Mouse (Mus musculus): ENCODE measurements at regions not wholly inside any gene's neighbourhood (a gene's known extent, or its start where the extent isn't known, plus 50 kb on each side); places are given as distances from the start of the nearest gene placed in this dataset.

- Histone ChIP-seq H3K9me3 (no peaks in the 10 kb centered on the region), H3K4me1 (no peaks in the 10 kb centered on the region), H3K4me2 (replicated peaks) (no peak overlapping the region), H3K9ac (replicated peaks) (no peak overlapping the region), H3K36me3 (no peaks in the 10 kb centered on the region), H3K27ac (replicated peaks) (no peak overlapping the region), H3K4me3 (no peak overlapping the region), H3K27me3 (no peaks in the 10 kb centered on the region)
- ATAC-seq (ENCODE audit: low FRiP score, low read depth): no peak
- WGBS: 88% methylated on average over 3 of the region's 3 CpGs
Measured at GRCm38 (mm10) chr5:91274411-91274810, 128.4 kb downstream of the Btc start.

- no peak overlapping the region for H3K27ac ChIP-seq (replicated peaks)
- H3K36me3 ChIP-seq: no peaks in the 10 kb centered on the region
- no peak overlapping the region for H3K9ac ChIP-seq (replicated peaks)
- no peaks in the 10 kb centered on the region for H3K9me3 ChIP-seq
- H3K4me1 ChIP-seq: no peaks in the 10 kb centered on the region
- H3K4me3 ChIP-seq: no peak overlapping the region
- ATAC-seq (ENCODE audit: low FRiP score, low read depth): no peak
- H3K27me3 ChIP-seq: no peaks in the 10 kb centered on the region
- H3K4me2 ChIP-seq (replicated peaks): no peak overlapping the region
- WGBS: 85% methylated on average over 3 of the region's 3 CpGs
Measured at GRCm38 (mm10) chr5:91278466-91278865, 124.3 kb downstream of the Btc start.

GRCm38 (mm10) chr5:91279464-91279863 lies 123.3 kb downstream of the Btc start:
- Histone ChIP-seq H3K27me3 (no peaks in the 10 kb centered on the region), H3K27ac (replicated peaks) (no peak overlapping the region), H3K9ac (replicated peaks) (no peak overlapping the region), H3K36me3 (no peaks in the 10 kb centered on the region), H3K4me2 (replicated peaks) (no peak overlapping the region), H3K4me1 (no peaks in the 10 kb centered on the region), H3K9me3 (no peaks in the 10 kb centered on the region), H3K4me3 (no peak overlapping the region)
- no peak for ATAC-seq (ENCODE audit: low FRiP score, low read depth)
- 80% methylated on average over 2 of the region's 2 CpGs for whole genome bisulfite sequencing

GRCm38 (mm10) chr5:91282969-91283368 lies 119.8 kb downstream of the Btc start:
- Histone ChIP-seq H3K9me3 (no peaks in the 10 kb centered on the region), H3K27me3 (no peaks in the 10 kb centered on the region), H3K4me2 (replicated peaks) (no peak overlapping the region), H3K9ac (replicated peaks) (no peak overlapping the region), H3K36me3 (no peaks in the 10 kb centered on the region), H3K4me3 (no peak overlapping the region), H3K4me1 (no peaks in the 10 kb centered on the region), H3K27ac (replicated peaks) (no peak overlapping the region)
- no peak for ATAC-seq (ENCODE audit: low FRiP score, low read depth)
- WGBS: 86% methylated on average over 7 of the region's 7 CpGs

- no peak for ATAC-seq (ENCODE audit: low FRiP score, low read depth)
- H3K27ac ChIP-seq (replicated peaks): no peak overlapping the region
- 78% methylated on average over 4 of the region's 4 CpGs for WGBS
- no peaks in the 10 kb centered on the region for H3K9me3 ChIP-seq
- H3K4me2 ChIP-seq (replicated peaks): no peak overlapping the region
- H3K36me3 ChIP-seq: no peaks in the 10 kb centered on the region
- H3K27me3 ChIP-seq: no peaks in the 10 kb centered on the region
- H3K4me3 ChIP-seq: no peak overlapping the region
- H3K9ac ChIP-seq (replicated peaks): no peak overlapping the region
- H3K4me1 ChIP-seq: no peaks in the 10 kb centered on the region
Measured at GRCm38 (mm10) chr5:91293073-91293472, 109.7 kb downstream of the Btc start.

GRCm38 (mm10) chr5:91294957-91295356 lies 107.8 kb downstream of the Btc start:
- Histone ChIP-seq H3K9ac (replicated peaks) (no peak overlapping the region), H3K36me3 (no peaks in the 10 kb centered on the region), H3K4me2 (replicated peaks) (no peak overlapping the region), H3K27ac (replicated peaks) (no peak overlapping the region), H3K4me3 (no peak overlapping the region), H3K4me1 (no peaks in the 10 kb centered on the region), H3K9me3 (no peaks in the 10 kb centered on the region), H3K27me3 (no peaks in the 10 kb centered on the region)
- ATAC-seq (ENCODE audit: low FRiP score, low read depth): no peak
- 96% methylated on average over 3 of the region's 3 CpGs for WGBS

- no peak for ATAC-seq (ENCODE audit: low FRiP score, low read depth)
- no peak overlapping the region for H3K4me2 ChIP-seq (replicated peaks)
- H3K9me3 ChIP-seq: no peaks in the 10 kb centered on the region
Measured at GRCm38 (mm10) chr5:91297068-91297467, 105.7 kb downstream of the Btc start.

GRCm38 (mm10) chr5:91302114-91302513 lies 100.7 kb downstream of the Btc start:
- Histone ChIP-seq H3K4me1 (no peaks in the 10 kb centered on the region), H3K4me3 (no peak overlapping the region), H3K27ac (replicated peaks) (no peak overlapping the region), H3K27me3 (no peaks in the 10 kb centered on the region), H3K36me3 (no peaks in the 10 kb centered on the region), H3K9me3 (no peaks in the 10 kb centered on the region), H3K9ac (replicated peaks) (no peak overlapping the region), H3K4me2 (replicated peaks) (no peak overlapping the region)
- ATAC-seq (ENCODE audit: low FRiP score, low read depth): no peak
- 93% methylated on average over 17 of the region's 17 CpGs for WGBS

More at GRCm38 (mm10) chr5:91297068-91297467, 105.7 kb downstream of the Btc start:
- H3K4me1 ChIP-seq: no peaks in the 10 kb centered on the region
- no peak overlapping the region for H3K4me3 ChIP-seq
- no peaks in the 10 kb centered on the region for H3K36me3 ChIP-seq
- no peaks in the 10 kb centered on the region for H3K27me3 ChIP-seq
- WGBS: 83% methylated on average over 2 of the region's 2 CpGs
- no peak overlapping the region for H3K9ac ChIP-seq (replicated peaks)
- no peak overlapping the region for H3K27ac ChIP-seq (replicated peaks)

- 90% methylated on average over 9 of the region's 9 CpGs for WGBS
- Histone ChIP-seq H3K36me3 (no peaks in the 10 kb centered on the region), H3K4me1 (no peaks in the 10 kb centered on the region), H3K27ac (replicated peaks) (no peak overlapping the region), H3K27me3 (no peaks in the 10 kb centered on the region), H3K4me2 (replicated peaks) (no peak overlapping the region), H3K9ac (replicated peaks) (no peak overlapping the region), H3K9me3 (no peaks in the 10 kb centered on the region), H3K4me3 (no peak overlapping the region)
- ATAC-seq (ENCODE audit: low FRiP score, low read depth): no peak
Measured at GRCm38 (mm10) chr5:91302943-91303342, 99.9 kb downstream of the Btc start.

- 82% methylated on average over 5 of the region's 5 CpGs for WGBS
- Histone ChIP-seq H3K9me3 (no peaks in the 10 kb centered on the region), H3K4me1 (no peaks in the 10 kb centered on the region), H3K27ac (replicated peaks) (no peak overlapping the region), H3K36me3 (no peaks in the 10 kb centered on the region), H3K4me2 (replicated peaks) (no peak overlapping the region), H3K4me3 (no peak overlapping the region), H3K27me3 (no peaks in the 10 kb centered on the region), H3K9ac (replicated peaks) (no peak overlapping the region)
- ATAC-seq (ENCODE audit: low FRiP score, low read depth): no peak
Measured at GRCm38 (mm10) chr5:91303702-91304101, 99.1 kb downstream of the Btc start.

GRCm38 (mm10) chr5:91307031-91307430 lies 95.8 kb downstream of the Btc start:
- no peaks in the 10 kb centered on the region for H3K9me3 ChIP-seq
- H3K4me1 ChIP-seq: no peaks in the 10 kb centered on the region
- no peak for ATAC-seq (ENCODE audit: low FRiP score, low read depth)
- no peak overlapping the region for H3K9ac ChIP-seq (replicated peaks)
- H3K4me2 ChIP-seq (replicated peaks): no peak overlapping the region
- H3K27me3 ChIP-seq: no peaks in the 10 kb centered on the region
- H3K27ac ChIP-seq (replicated peaks): no peak overlapping the region
- H3K36me3 ChIP-seq: no peaks in the 10 kb centered on the region
- H3K4me3 ChIP-seq: no peak overlapping the region
- 83% methylated on average over 3 of the region's 3 CpGs for WGBS

All from midbrain, embryonic 12.5 days (tissue).